Mouse (Mus musculus): ENCODE data around the gene Unc5c.

Gene Unc5c

GRCm38 (mm10) chr3:141511253-141512038, 46.4 kb downstream of the Unc5c start:
- no peak for DNase-seq

GRCm38 (mm10) chr3:141528751-141529150, 63.7 kb downstream of the Unc5c start:
- DNase-seq, result no peak

DNA sequence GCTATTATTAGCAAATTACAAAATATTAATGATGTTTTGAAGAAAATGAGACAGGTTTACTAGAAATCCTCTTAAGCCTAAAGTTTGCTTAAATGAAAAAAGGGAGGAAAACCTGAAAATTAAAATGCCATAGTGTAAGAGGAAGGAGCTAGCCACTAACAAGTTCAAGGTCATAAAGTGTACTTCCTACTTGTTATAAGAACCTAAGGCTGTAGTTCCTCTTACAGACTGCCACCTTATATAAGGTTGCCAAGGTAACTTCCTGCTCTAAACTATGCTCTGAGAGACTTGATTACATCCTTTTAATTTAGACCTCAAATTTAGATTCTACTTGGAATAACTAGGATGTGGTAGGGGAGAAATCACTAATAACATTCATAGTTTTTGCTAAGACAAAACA, 64.6 kb downstream of the Unc5c start:
- DNase-seq, result no peak

- DNase-seq, result no peak
Measured at GRCm38 (mm10) chr3:141533861-141534260, 68.8 kb downstream of the Unc5c start.

DNA sequence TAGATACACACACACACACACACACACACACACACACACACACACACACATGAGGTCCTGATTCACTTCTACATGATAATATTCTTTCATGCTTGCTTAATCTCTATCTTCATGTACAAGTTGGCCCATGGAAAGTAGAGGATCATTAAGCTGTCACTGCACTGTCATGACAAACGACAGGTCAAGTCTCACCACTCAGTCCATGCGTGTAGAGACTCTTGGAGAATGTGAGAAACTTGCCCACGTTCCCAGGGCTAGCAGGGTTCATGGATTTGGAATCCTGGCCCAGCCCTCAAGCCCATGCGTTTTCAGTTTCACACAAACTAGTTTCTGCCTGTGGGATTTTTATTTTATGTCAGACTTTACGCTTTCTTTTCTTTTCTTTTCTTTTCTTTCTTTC, 71.8 kb downstream of the Unc5c start:
- DNase-seq, result peak; percentile 2

GRCm38 (mm10) chr3:141538120-141538519, 73.1 kb downstream of the Unc5c start:
- DNase-seq, result no peak

- no peak for DNase-seq
Measured at GRCm38 (mm10) chr3:141540749-141541148, 75.7 kb downstream of the Unc5c start.

GRCm38 (mm10) chr3:141547341-141547814, 82.4 kb downstream of the Unc5c start:
- DNase-seq, result no peak

DNA sequence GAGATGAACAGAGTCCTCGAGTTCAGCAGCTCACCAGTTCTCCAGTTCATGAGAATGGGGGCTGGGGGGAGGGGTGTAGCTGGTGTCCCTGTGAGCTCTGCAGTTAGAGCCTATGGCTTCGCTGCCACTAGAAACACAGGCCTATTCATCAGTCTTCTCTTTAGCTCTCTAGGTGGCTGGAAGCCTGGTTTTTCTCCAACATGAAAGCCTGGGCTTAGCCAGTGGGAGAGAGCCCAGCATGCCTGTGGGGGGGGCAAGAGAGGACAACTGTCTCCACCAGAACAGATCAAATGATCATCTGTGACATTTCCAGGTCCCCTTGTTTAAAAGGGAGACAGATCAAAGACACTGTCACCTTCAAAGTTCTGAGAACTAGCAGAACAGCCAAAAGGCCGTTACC, 84.6 kb downstream of the Unc5c start:
- no peak for DNase-seq

DNA sequence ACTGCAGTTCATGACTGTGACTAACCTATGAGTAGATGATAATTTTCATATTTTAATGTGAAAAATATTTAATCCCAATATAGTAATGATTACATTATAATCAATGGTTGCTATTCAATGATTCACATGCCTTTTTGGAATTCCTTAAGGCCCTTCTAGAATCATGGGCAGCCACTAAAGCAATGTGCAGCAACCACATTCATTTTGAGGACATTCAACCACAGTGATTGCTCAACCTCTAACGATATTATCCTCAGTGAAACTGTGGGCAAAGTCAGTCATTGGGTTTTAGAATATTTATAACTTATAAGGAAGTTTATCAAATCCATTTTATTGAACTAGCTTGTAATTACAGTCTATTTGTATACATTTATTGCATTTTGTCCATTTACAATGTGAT, 87.9 kb downstream of the Unc5c start:
- no peak for DNase-seq

DNA sequence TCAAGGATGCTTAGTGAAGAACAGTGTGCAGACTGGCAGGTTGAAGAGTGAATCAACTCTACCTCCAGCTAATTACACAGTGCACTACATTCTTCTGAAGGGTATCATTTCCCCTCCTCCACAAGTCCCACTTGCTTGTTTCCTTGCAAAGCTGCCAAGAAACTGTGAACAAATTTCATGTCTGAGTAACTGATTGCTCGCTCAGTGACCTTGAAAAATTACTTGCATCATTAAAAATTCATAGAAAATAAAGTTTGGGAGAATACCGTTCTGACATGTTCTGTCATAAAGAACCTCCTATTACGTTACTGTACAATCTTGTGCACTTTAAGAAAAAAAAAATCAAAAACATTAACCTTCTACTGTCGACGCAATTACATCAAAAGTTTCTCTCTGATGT, 92.1 kb downstream of the Unc5c start:
- DNase-seq, result no peak

DNA sequence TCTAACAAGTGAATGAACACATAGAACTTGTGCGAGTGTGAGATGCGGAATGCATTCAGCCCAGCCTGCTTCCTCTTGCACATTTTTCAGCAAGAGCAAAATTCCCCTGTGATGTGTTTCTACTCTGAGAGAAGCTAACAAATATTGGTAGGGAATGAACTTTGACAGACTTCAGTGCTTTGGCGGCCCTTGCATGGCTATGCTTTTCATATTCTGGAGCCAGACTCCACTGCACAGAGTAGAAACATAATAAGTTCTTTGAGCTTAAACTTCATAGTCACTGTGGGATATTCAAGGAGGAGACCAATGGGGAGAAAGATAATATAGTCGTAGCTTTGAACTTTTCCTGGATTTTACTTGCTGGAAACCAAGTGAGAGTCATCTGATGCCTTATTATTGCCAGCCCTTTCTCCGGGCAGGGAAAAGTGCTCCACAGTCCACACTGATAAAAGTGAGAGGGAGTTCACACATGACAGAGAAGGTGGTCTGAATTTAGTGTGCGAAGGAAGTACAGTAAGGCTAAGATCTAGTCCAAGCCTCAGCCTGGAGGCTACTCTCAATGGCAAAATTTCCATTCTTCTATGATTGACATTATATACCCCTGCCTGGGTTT, 110.2 kb downstream of the Unc5c start:
- no peak for DNase-seq

DNA sequence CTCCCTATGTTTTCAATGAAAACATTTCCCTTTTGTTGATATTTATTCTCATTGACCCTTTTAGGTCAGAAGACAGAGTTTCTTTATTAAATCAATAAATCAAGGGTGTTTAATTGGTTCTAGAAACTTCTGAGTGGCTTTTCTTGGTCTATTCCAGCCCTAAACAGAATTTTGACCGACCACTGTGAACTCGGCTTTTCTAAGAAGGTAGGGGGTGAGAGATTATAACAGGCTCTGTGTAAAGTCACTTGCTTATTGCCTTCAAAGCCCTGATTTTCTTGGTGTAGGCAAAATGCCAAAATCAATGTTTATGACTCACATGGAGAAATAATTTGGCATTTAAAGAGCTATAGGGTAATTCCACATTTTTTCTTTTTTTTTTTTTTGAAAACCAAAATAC, 112.4 kb downstream of the Unc5c start:
- no peak for DNase-seq

DNA sequence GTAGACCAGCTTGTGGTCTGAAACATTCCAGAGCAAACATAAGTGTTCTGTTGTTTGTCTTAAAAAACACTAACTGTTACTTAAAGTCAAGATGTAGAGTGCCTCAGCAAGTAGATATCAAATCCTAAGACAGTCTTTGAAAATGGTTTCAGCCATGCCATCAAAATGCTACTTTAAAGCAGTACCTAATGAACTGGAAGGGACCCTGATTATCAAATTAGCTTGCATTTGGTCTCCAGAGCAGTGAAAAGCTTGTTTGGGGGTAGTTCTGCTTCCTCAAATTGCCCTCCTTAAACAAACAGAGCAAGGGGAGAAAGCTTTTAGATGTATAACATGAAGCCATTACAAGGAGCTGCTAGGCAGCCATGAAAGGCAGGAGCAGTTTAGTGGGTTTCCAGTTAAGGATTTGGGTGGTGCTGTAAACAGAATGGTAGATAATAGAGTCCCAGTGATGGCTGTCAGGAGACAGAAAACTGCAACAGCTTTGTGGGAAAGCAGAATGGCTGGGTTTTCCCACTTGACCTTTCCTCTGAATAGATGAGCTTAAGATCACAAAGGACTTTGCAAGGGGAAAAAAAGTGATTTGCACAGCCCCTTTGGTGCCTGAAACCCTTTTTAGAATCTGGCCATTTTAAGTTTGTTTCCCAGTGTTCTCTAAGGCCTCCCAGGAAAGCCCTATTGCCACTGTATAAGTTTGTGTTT, 116.3 kb downstream of the Unc5c start:
- no peak for DNase-seq

DNA sequence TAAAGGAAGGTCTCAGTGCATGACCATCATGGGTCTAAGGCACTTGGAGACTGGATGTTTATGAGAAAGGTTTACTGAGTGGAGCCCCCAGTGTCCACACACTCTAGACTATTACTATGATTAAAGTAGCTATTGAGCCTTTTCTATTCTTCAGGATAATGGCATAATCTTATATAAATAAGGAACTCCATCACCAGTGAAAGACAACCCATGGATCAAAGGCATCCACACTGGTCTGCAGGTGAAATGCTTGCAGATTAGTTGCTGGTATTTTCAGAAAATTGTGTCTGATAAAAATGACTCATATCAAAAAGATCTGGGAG, 116.8 kb downstream of the Unc5c start:
- no peak for DNase-seq

DNA sequence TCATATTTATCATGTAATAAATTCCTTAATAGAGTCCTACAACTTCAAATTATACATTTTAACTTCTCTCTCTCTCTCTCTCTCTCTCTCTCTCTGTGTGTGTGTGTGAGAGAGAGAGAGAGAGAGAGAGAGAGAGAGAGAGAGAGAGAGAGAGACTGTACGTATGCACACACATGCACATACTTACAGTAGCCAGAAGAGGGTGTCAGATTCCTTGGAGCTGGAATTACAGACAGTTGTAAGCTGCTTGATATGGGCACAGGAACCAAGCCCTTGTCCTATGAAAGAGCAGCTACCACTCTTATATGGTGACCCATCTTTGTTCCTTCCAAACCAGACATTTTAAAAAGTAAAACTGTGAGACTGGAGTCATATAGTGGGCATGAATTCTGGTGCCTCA, 118.2 kb downstream of the Unc5c start:
- DNase-seq, result no peak

- no peak for DNase-seq
Measured at GRCm38 (mm10) chr3:141589392-141590012, 124.5 kb downstream of the Unc5c start.

GRCm38 (mm10) chr3:141593249-141593648, 128.2 kb downstream of the Unc5c start:
- DNase-seq, result no peak

GRCm38 (mm10) chr3:141594120-141594519, 129.1 kb downstream of the Unc5c start:
- no peak for DNase-seq

GRCm38 (mm10) chr3:141595073-141595472, 130.1 kb downstream of the Unc5c start:
- DNase-seq, result no peak

- DNase-seq, result peak; percentile 20
Measured at GRCm38 (mm10) chr3:141596461-141596860, 131.4 kb downstream of the Unc5c start.

GRCm38 (mm10) chr3:141596881-141597280, 131.9 kb downstream of the Unc5c start:
- peak; percentile 24 for DNase-seq

DNA sequence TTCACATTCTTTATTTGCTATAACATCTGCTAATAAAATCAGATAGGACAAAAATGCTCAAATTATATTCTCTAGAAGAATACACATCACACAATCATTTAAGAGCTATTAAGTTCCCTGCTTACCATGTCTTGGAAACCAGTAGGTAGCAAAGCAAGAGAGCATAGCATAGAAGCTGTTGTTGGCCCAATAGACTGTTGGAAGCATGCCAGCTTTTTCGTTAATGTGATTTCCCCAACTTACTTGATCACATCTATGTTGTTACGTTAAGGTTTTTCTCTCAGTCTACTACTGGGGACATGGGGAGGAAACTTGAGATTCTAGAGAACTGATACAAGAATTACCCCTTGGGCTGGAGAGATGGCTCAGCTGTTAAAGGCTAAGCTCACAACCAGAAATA, 133.0 kb downstream of the Unc5c start:
- DNase-seq, result no peak

DNA sequence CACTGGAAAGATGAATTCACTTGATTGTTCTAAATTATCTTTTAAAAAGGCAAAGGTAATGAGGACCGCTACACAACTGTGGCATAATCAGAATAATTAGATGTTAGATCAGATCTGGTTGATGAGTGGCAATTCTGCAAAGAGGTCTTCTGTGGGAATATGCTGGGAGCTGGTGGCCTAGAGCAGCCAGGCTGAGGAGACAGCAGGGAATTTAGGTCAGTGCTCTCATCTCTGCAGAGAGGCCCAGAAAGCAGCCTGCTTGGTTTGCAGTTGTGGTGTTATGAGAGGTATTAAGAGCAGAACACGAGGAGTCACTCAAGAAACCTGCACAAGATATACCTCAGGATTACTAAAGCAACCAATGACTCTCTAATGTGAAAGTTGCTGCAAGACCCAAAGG, 133.9 kb downstream of the Unc5c start:
- DNase-seq, result no peak

All from kidney, postnatal 14 days (tissue).